Mouse (Mus musculus) heart, postnatal 0 days (tissue): ENCODE measurements around the gene Slc26a9. TPM values are rescaled to one million over a fixed set of nuclear protein-coding genes. Genes with fewer than 3 reads are reported as not detected.
"Not testable (repeated sequence)": the region's sequence is repeated elsewhere in the genome, so short reads cannot be mapped to it uniquely, and the experiment has no call there.

Experiments used
- ATAC-seq: fragments of 200-750 bp; cut with Nextera tagmentation; 2 replicates; pipeline ENCODE4 v1.8.0; 2017; ENCODE audit warnings: low read depth, moderate number of reproducible peaks, moderate library complexity; ENCODE audit not compliant: insufficient read depth
- DNase-seq: peaks from one replicate; pipeline ENCODE4 v3.0.0-alpha.2; 2016; ENCODE audit warnings: low spot score
- H3K27ac ChIP-seq: fragments of 300-500 bp; sonication (generic); 2 replicates; pipeline ENCODE4 v1.5.1; 2014; ENCODE audit warnings: low read depth, mild to moderate bottlenecking
- H3K27me3 ChIP-seq: fragments of 300-500 bp; sonication (generic); 2 replicates; pipeline ENCODE4 v1.6.1; 2014; ENCODE audit warnings: low read length, mixed read lengths; ENCODE audit not compliant: control insufficient read depth, insufficient read depth
- H3K36me3 ChIP-seq: fragments of 300-500 bp; sonication (generic); replicated peaks from 2 replicates; pipeline ENCODE4 v1.6.1; 2014; ENCODE audit warnings: low read length, mixed read lengths; ENCODE audit not compliant: control insufficient read depth, insufficient read depth
- H3K4me1 ChIP-seq: fragments of 300-500 bp; sonication (generic); 2 replicates; pipeline ENCODE4 v1.6.1; 2014; ENCODE audit warnings: antibody characterized with exemption; ENCODE audit not compliant: control insufficient read depth, insufficient read depth
- H3K4me2 ChIP-seq: fragments of 300-500 bp; sonication (generic); 2 replicates; pipeline ENCODE4 v1.6.1; 2014; ENCODE audit warnings: low read depth, mild to moderate bottlenecking, low read length, moderate library complexity
- H3K4me3 ChIP-seq: fragments of 300-500 bp; sonication (generic); 2 replicates; pipeline ENCODE4 v1.5.1; 2014; ENCODE audit warnings: low read depth, low read length
- H3K9ac ChIP-seq: fragments of 300-500 bp; sonication (generic); replicated peaks from 2 replicates; pipeline ENCODE4 v1.6.1; 2014; ENCODE audit warnings: low read depth, low read length, mixed read lengths
- H3K9me3 ChIP-seq: fragments of 300-500 bp; sonication (generic); replicated peaks from 2 replicates; pipeline ENCODE4 v1.6.1; 2016; ENCODE audit warnings: low read length; ENCODE audit not compliant: control insufficient read depth
- CTCF ChIP-seq: IDR thresholded peaks from 2 replicates; pipeline ENCODE4 v1.5.1; 2016; ENCODE audit warnings: antibody characterized with exemption, control low read depth, low read depth
- EP300 ChIP-seq: IDR thresholded peaks from 2 replicates; pipeline ENCODE4 v1.6.1; 2016; ENCODE audit warnings: antibody characterized with exemption, low read depth
- WGBS: fragments of 180-500 bp; shearing (Covaris S2); extraction: QIAGEN DNeasy Blood & Tissue Kit; methylation state at CpG from one replicate; pipeline ENCODE4 v1.1.7; 2014; 5-methylcytosine and 5-hydroxymethylcytosine counted together
- polyA plus RNA-seq: library from polyadenylated mRNA; unstranded; fragments of >200 nt; fragmentation: Nextera tagmentation; extraction: Ambion mirVana; gene quantifications from 2 replicates; pipeline ENCODE4 v1.2.1, GENCODE M21; 2015
- total RNA-seq: library from RNA; depleted of rRNA; stranded (reverse); fragments of >200 nt; gene quantifications from 2 replicates; pipeline ENCODE4 v1.2.3, GENCODE M21; 2014; ENCODE audit warnings: low replicate concordance; rRNA removed

The Slc26a9 gene
- total and polyA plus RNA-seq, 2 experiments from 2014 or later: 0.05 TPM; not detected in 1

DNA sequence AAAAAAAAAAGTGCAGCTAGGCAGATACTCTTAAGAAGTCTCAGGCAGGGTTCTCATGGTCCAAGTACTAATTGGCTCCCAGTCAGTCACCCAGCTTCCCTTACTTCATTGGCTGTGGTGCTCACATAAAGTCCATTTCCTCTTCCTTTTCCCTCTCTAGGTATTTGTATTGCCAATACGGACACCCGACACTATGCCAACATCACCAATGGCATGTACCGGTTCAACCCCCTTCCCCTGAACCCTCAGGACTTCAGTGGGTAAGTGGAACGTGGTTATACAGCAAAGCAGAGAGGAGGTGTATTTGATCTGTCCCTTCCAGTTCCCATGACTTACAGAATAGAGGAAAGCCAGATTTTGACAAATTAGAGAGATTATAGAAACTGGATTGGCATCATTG is 69.9 kb downstream of the Slc26a9 start:
- no peak overlapping the region for H3K9ac ChIP-seq
- ATAC-seq (no peak), DNase-seq (no peak)
- H3K27ac ChIP-seq: no peak overlapping the region
- TF ChIP-seq EP300: no peak
- TF ChIP-seq CTCF: no peak
- no peaks in the 10 kb centered on the region for H3K9me3 ChIP-seq
- 88% methylated on average over 4 of the region's 4 CpGs for WGBS
- no peaks in the 10 kb centered on the region; the same call in 1 of the 2 replicates for H3K4me1 ChIP-seq
- H3K4me2 ChIP-seq: no peak overlapping the region
- no peaks in the 10 kb centered on the region for H3K36me3 ChIP-seq
- H3K4me3 ChIP-seq: no peak overlapping the region
- no peaks in the 10 kb centered on the region for H3K27me3 ChIP-seq

- WGBS: 86% methylated on average over 3 of the region's 3 CpGs
- TF ChIP-seq EP300 (no peak), CTCF (no peak)
Measured at GRCm38 (mm10) chr1:131814191-131814590, 70.4 kb downstream of the Slc26a9 start.

DNA sequence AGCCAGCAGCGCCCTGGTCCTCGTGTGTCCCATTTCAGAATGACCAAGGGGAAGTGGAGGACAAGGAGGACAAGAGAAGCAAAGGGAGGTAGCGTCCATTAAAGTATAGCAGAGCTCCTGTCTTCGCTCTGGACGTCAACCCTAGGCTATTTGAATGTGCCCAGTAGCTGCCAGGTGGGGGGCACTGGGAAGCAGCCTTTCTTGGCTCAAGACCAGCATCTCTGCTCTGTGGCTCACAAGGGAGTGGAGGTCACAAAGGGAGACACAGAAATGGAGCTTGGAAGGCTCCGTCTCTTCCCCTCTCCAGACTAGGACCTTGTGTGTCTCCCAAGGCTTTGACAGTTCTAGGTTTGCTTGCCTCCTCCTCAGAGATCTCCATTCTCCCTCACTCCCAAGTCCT is 73.1 kb downstream of the Slc26a9 start:
- Histone ChIP-seq H3K27me3 (no peaks in the 10 kb centered on the region), H3K4me1 (no peaks in the 10 kb centered on the region; the same call in 1 of the 2 replicates), H3K9me3 (no peaks in the 10 kb centered on the region; the same call in 1 of the 2 replicates), H3K4me2 (no peak overlapping the region), H3K27ac (no peak overlapping the region), H3K9ac (no peak overlapping the region), H3K36me3 (no peaks in the 10 kb centered on the region), H3K4me3 (no peak overlapping the region)
- no peak for ATAC-seq
- no peak for DNase-seq
- no peak for TF ChIP-seq EP300
- no peak for TF ChIP-seq CTCF
- WGBS: 63% methylated on average over 6 of the region's 6 CpGs

More at GRCm38 (mm10) chr1:131814191-131814590, 70.4 kb downstream of the Slc26a9 start:
- Histone ChIP-seq H3K27ac (no peak overlapping the region), H3K9ac (no peak overlapping the region), H3K36me3 (no peaks in the 10 kb centered on the region), H3K4me1 (no peaks in the 10 kb centered on the region; the same call in 1 of the 2 replicates), H3K4me3 (no peak overlapping the region), H3K27me3 (no peaks in the 10 kb centered on the region), H3K9me3 (no peaks in the 10 kb centered on the region; the same call in 1 of the 2 replicates), H3K4me2 (no peak overlapping the region)
- ATAC-seq (no peak), DNase-seq (no peak)

- not testable (repeated sequence) for H3K4me3 ChIP-seq, ATAC-seq, H3K4me2 ChIP-seq, H3K36me3 ChIP-seq, H3K4me1 ChIP-seq, H3K9ac ChIP-seq, H3K27ac ChIP-seq, DNase-seq, H3K27me3 ChIP-seq, H3K9me3 ChIP-seq
- WGBS: 72% methylated on average over 8 of the region's 9 CpGs
Measured at GRCm38 (mm10) chr1:131820353-131820752, 76.5 kb downstream of the Slc26a9 start.

GRCm38 (mm10) chr1:131820887-131821328 is 77.1 kb downstream of the Slc26a9 start:
- H3K36me3 ChIP-seq: no peaks in the 10 kb centered on the region
- no peak overlapping the region for H3K4me3 ChIP-seq
- no peaks in the 10 kb centered on the region for H3K27me3 ChIP-seq
- no peaks in the 10 kb centered on the region; the same call in 1 of the 2 replicates for H3K9me3 ChIP-seq
- H3K27ac ChIP-seq: no peak overlapping the region
- DNase-seq: no peak
- no peak for ATAC-seq
- H3K4me1 ChIP-seq: no peaks in the 10 kb centered on the region; the same call in 1 of the 2 replicates
- H3K9ac ChIP-seq: no peak overlapping the region
- TF ChIP-seq EP300: no peak
- TF ChIP-seq CTCF: no peak
- WGBS: 77% methylated on average over 10 of the region's 10 CpGs
- H3K4me2 ChIP-seq: no peak overlapping the region

Other genes with a start within 250 kb of the Slc26a9 start
- gene Srgap2, start 216.7 kb upstream of the Slc26a9 start, total RNA-seq: 18.1 and 29.7 TPM in 2 replicates
- gene Srgap2, start 216.7 kb upstream of the Slc26a9 start, polyA plus RNA-seq: 5.9 and 6.4 TPM in 2 replicates
- not detected in 2 replicates for gene Fam72a, start 216.1 kb upstream of the Slc26a9 start, total RNA-seq
- gene Fam72a, start 216.1 kb upstream of the Slc26a9 start, polyA plus RNA-seq: 1.1 and 1.6 TPM in 2 replicates
- not detected in 2 replicates for gene Avpr1b, start 144.8 kb upstream of the Slc26a9 start, total RNA-seq
- not detected in 2 replicates for gene Avpr1b, start 144.8 kb upstream of the Slc26a9 start, polyA plus RNA-seq
- 2.3 and 5.2 TPM in 2 replicates for gene Ctse, start 105.7 kb upstream of the Slc26a9 start, total RNA-seq
- gene Ctse, start 105.7 kb upstream of the Slc26a9 start, polyA plus RNA-seq: 0.18 and 0.27 TPM in 2 replicates
- gene Rab7b, start 55.3 kb upstream of the Slc26a9 start, total RNA-seq: 0.50 and 2.8 TPM in 2 replicates
- gene Rab7b, start 55.3 kb upstream of the Slc26a9 start, polyA plus RNA-seq: 3.1 and 3.7 TPM in 2 replicates
- gene Pm20d1, start 53.4 kb downstream of the Slc26a9 start, total RNA-seq: 1.6 and 3.5 TPM in 2 replicates
- 4.8 and 6.4 TPM in 2 replicates for gene Pm20d1, start 53.4 kb downstream of the Slc26a9 start, polyA plus RNA-seq
- 24.2 and 29.7 TPM in 2 replicates for gene Slc41a1, start 83.5 kb downstream of the Slc26a9 start, total RNA-seq
- gene Slc41a1, start 83.5 kb downstream of the Slc26a9 start, polyA plus RNA-seq: 9.0 and 10.3 TPM in 2 replicates
- gene Rab29, start 123.2 kb downstream of the Slc26a9 start, total RNA-seq: 14.7 and 16.6 TPM in 2 replicates
- gene Rab29, start 123.2 kb downstream of the Slc26a9 start, polyA plus RNA-seq: 18.8 and 21.1 TPM in 2 replicates
- 58.2 and 73.2 TPM in 2 replicates for gene Nucks1, start 166.5 kb downstream of the Slc26a9 start, total RNA-seq
- gene Nucks1, start 166.5 kb downstream of the Slc26a9 start, polyA plus RNA-seq: 24.6 and 27.0 TPM in 2 replicates
- gene Slc45a3, start 218.9 kb downstream of the Slc26a9 start, total RNA-seq: 9.5 and 23.6 TPM in 2 replicates
- 2.6 and 2.8 TPM in 2 replicates for gene Slc45a3, start 218.9 kb downstream of the Slc26a9 start, polyA plus RNA-seq